Mouse (Mus musculus): ENCODE measurements at regions not wholly inside any gene's neighbourhood (a gene's known extent, or its start where the extent isn't known, plus 50 kb on each side); places are given as distances from the start of the nearest gene placed in this dataset.

GRCm38 (mm10) chr1:185754486-185755290 is 300.0 kb downstream of the Slc30a10 start:
- in situ Hi-C loops (cut with MboI; ENCODE audit: low pct_unique_long_range_greater_than_20kb) = loop anchor here (10.0 kb wide), 1 partner anchor 970 kb away; no protein-coding TSS in a partner anchor
- no peak for DNase-seq (ENCODE audit: low read depth, low spot score)

GRCm38 (mm10) chr1:185757376-185757775 is 302.7 kb downstream of the Slc30a10 start:
- ChIA-PET CTCF (no interaction called here), POLR2A (no interaction called here)
- H3K27me3 ChIP-seq = peaks cover 4% of the 10 kb centered on the region
- ATAC-seq (no peak), DNase-seq (ENCODE audit: low read depth, low spot score) (no peak)
- TF ChIP-seq CTCF (IDR thresholded peaks at IDR 0.05) = no peak
- in situ Hi-C loops (cut with MboI; ENCODE audit: low pct_unique_long_range_greater_than_20kb) = loop anchor here (10.0 kb wide), 1 partner anchor 967 kb away; no protein-coding TSS in a partner anchor

More at GRCm38 (mm10) chr1:185754486-185755290, 300.0 kb downstream of the Slc30a10 start:
- H3K27me3 ChIP-seq = no peaks in the 10 kb centered on the region
- TF ChIP-seq CTCF (IDR thresholded peaks at IDR 0.05) = peak; percentile 84
- no peak for ATAC-seq
- ChIA-PET POLR2A (no interaction called here), CTCF (interaction anchor here (0.8 to 1.9 kb wide), 7 partner anchors 10 to 967 kb away, joined by 3 to 8 read pairs (median 4); no protein-coding TSS in a partner anchor)

- ATAC-seq = no peak
- POLR2A ChIA-PET = no interaction called here
Observed at GRCm38 (mm10) chr1:185774202-185774601, 319.6 kb downstream of the Slc30a10 start.

GRCm38 (mm10) chr1:185779604-185780003 is 325.0 kb downstream of the Slc30a10 start:
- in situ Hi-C loops (cut with MboI; ENCODE audit: low pct_unique_long_range_greater_than_20kb) = no loop called here
- ATAC-seq = no peak
- CTCF ChIA-PET = no interaction called here

More at GRCm38 (mm10) chr1:185774202-185774601, 319.6 kb downstream of the Slc30a10 start:
- no peak for TF ChIP-seq CTCF (IDR thresholded peaks at IDR 0.05)
- CTCF ChIA-PET = interaction anchor here (0.8 kb wide), 1 partner anchor 15 kb away, joined by 3 read pairs; no protein-coding TSS in a partner anchor
- no peak for DNase-seq (ENCODE audit: low read depth, low spot score)
- peaks cover 7% of the 10 kb centered on the region for H3K27me3 ChIP-seq
- in situ Hi-C loops (cut with MboI; ENCODE audit: low pct_unique_long_range_greater_than_20kb) = no loop called here

GRCm38 (mm10) chr1:185802156-185802555 is 315.0 kb downstream of the Lyplal1 start:
- CTCF ChIA-PET = no interaction called here
- in situ Hi-C loops (cut with MboI; ENCODE audit: low pct_unique_long_range_greater_than_20kb) = no loop called here

More at GRCm38 (mm10) chr1:185779604-185780003, 325.0 kb downstream of the Slc30a10 start:
- no peak for DNase-seq (ENCODE audit: low read depth, low spot score)
- peaks cover 4% of the 10 kb centered on the region for H3K27me3 ChIP-seq
- POLR2A ChIA-PET = no interaction called here
- TF ChIP-seq CTCF (IDR thresholded peaks at IDR 0.05) = no peak

GRCm38 (mm10) chr1:185814901-185815300 is 302.2 kb downstream of the Lyplal1 start:
- peak; percentile 25 for TF ChIP-seq CTCF (IDR thresholded peaks at IDR 0.05)
- DNase-seq (ENCODE audit: low read depth, low spot score) (no peak), ATAC-seq (no peak)
- ChIA-PET POLR2A (no interaction called here), CTCF (interaction anchor here (1.3 kb wide), 1 partner anchor 10 kb away, joined by 3 read pairs; no protein-coding TSS in a partner anchor)
- in situ Hi-C loops (cut with MboI; ENCODE audit: low pct_unique_long_range_greater_than_20kb) = no loop called here
- peaks cover 12% of the 10 kb centered on the region for H3K27me3 ChIP-seq

More at GRCm38 (mm10) chr1:185802156-185802555, 315.0 kb downstream of the Lyplal1 start:
- POLR2A ChIA-PET = no interaction called here
- TF ChIP-seq CTCF (IDR thresholded peaks at IDR 0.05) = no peak
- no peaks in the 10 kb centered on the region for H3K27me3 ChIP-seq
- ATAC-seq (no peak), DNase-seq (ENCODE audit: low read depth, low spot score) (no peak)

GRCm38 (mm10) chr1:185819044-185819443 is 298.1 kb downstream of the Lyplal1 start:
- in situ Hi-C loops (cut with MboI; ENCODE audit: low pct_unique_long_range_greater_than_20kb) = no loop called here
- DNase-seq (ENCODE audit: low read depth, low spot score) = no peak

GRCm38 (mm10) chr1:185822241-185822640 is 294.9 kb downstream of the Lyplal1 start:
- no peak for DNase-seq (ENCODE audit: low read depth, low spot score)
- POLR2A ChIA-PET = interaction anchor here (0.6 kb wide), 1 partner anchor 13 kb away, joined by 7 read pairs; no protein-coding TSS in a partner anchor
- in situ Hi-C loops (cut with MboI; ENCODE audit: low pct_unique_long_range_greater_than_20kb) = no loop called here
- ATAC-seq = no peak
- no peak for TF ChIP-seq CTCF (IDR thresholded peaks at IDR 0.05)
- CTCF ChIA-PET = no interaction called here
- peaks cover 8% of the 10 kb centered on the region for H3K27me3 ChIP-seq

More at GRCm38 (mm10) chr1:185819044-185819443, 298.1 kb downstream of the Lyplal1 start:
- no peak for TF ChIP-seq CTCF (IDR thresholded peaks at IDR 0.05)
- ATAC-seq = no peak
- ChIA-PET CTCF (interaction anchor here (1.2 kb wide), 1 partner anchor 19 kb away, joined by 3 read pairs; no protein-coding TSS in a partner anchor), POLR2A (no interaction called here)
- peaks cover 8% of the 10 kb centered on the region for H3K27me3 ChIP-seq

GRCm38 (mm10) chr1:185823226-185823625 is 293.9 kb downstream of the Lyplal1 start:
- ChIA-PET CTCF (no interaction called here), POLR2A (no interaction called here)
- ATAC-seq (no peak), DNase-seq (ENCODE audit: low read depth, low spot score) (no peak)
- TF ChIP-seq CTCF (IDR thresholded peaks at IDR 0.05) = no peak
- in situ Hi-C loops (cut with MboI; ENCODE audit: low pct_unique_long_range_greater_than_20kb) = no loop called here
- peaks cover 6% of the 10 kb centered on the region for H3K27me3 ChIP-seq

GRCm38 (mm10) chr1:185823956-185824355 is 293.2 kb downstream of the Lyplal1 start:
- in situ Hi-C loops (cut with MboI; ENCODE audit: low pct_unique_long_range_greater_than_20kb) = no loop called here
- ATAC-seq = peak; percentile 47
- CTCF ChIA-PET = interaction anchor here (0.8 kb wide), 1 partner anchor 11 kb away, joined by 3 read pairs; no protein-coding TSS in a partner anchor
- no peak for TF ChIP-seq CTCF (IDR thresholded peaks at IDR 0.05)
- POLR2A ChIA-PET = no interaction called here
- peaks cover 4% of the 10 kb centered on the region for H3K27me3 ChIP-seq
- peak; percentile 34 for DNase-seq (ENCODE audit: low read depth, low spot score)

- no peaks in the 10 kb centered on the region for H3K27me3 ChIP-seq
- no peak for TF ChIP-seq CTCF (IDR thresholded peaks at IDR 0.05)
- ChIA-PET CTCF (no interaction called here), POLR2A (no interaction called here)
- in situ Hi-C loops (cut with MboI; ENCODE audit: low pct_unique_long_range_greater_than_20kb) = no loop called here
- DNase-seq (ENCODE audit: low read depth, low spot score) = no peak
- ATAC-seq = no peak
Observed at GRCm38 (mm10) chr1:185827986-185828385, 289.1 kb downstream of the Lyplal1 start.
